Mouse (Mus musculus) hindbrain, embryonic 13.5 days (tissue): ENCODE measurements at regions not wholly inside any gene's neighbourhood (a gene's known extent, or its start where the extent isn't known, plus 50 kb on each side); places are given as distances from the start of the nearest gene placed in this dataset.
A peak's percentile ranks its signal among the peaks of the same experiment; 100 is the strongest.

ENCODE experiments used
- ATAC-seq: fragments of 200-750 bp; cut with Nextera tagmentation; 2 replicates; pipeline ENCODE4 v1.8.0; 2017; ENCODE audit warnings: moderate TSS enrichment; ENCODE audit not compliant: low FRiP score
- H3K27ac ChIP-seq: fragments of 300-500 bp; sonication (generic); 2 replicates; pipeline ENCODE4 v1.5.1; 2015; ENCODE audit warnings: inconsistent platforms, mild to moderate bottlenecking, moderate library complexity
- H3K27me3 ChIP-seq: fragments of 300-500 bp; sonication (generic); 2 replicates; pipeline ENCODE4 v1.6.1; 2015; ENCODE audit warnings: mild to moderate bottlenecking, inconsistent platforms
- H3K36me3 ChIP-seq: fragments of 300-500 bp; sonication (generic); 2 replicates; pipeline ENCODE4 v1.6.1; 2015; ENCODE audit warnings: mild to moderate bottlenecking, inconsistent platforms
- H3K4me1 ChIP-seq: fragments of 300-500 bp; sonication (generic); replicated peaks from 2 replicates; pipeline ENCODE4 v1.6.1; 2015; ENCODE audit warnings: inconsistent platforms
- H3K4me2 ChIP-seq: fragments of 300-500 bp; sonication (generic); 2 replicates; pipeline ENCODE4 v1.6.1; 2015; ENCODE audit warnings: inconsistent platforms, mild to moderate bottlenecking, moderate library complexity
- H3K4me3 ChIP-seq: fragments of 300-500 bp; sonication (generic); 2 replicates; pipeline ENCODE4 v1.5.1; 2015; ENCODE audit warnings: mild to moderate bottlenecking, inconsistent platforms
- H3K9ac ChIP-seq: fragments of 300-500 bp; sonication (generic); 2 replicates; pipeline ENCODE4 v1.6.1; 2015; ENCODE audit warnings: mild to moderate bottlenecking, inconsistent platforms
- H3K9me3 ChIP-seq: fragments of 300-500 bp; sonication (generic); 2 replicates; pipeline ENCODE4 v1.6.1; 2016; ENCODE audit warnings: inconsistent platforms
- WGBS: fragments of 180-500 bp; shearing (Covaris S2); methylation state at CpG from one replicate; pipeline ENCODE4 v1.1.7; 2015; 5-methylcytosine and 5-hydroxymethylcytosine counted together

- no peaks in the 10 kb centered on the region for H3K36me3 ChIP-seq
- 1% methylated on average over 30 of the region's 30 CpGs for WGBS
- peaks cover 22% of the 10 kb centered on the region for H3K4me1 ChIP-seq
- peak overlapping the region; percentile 22 for H3K4me3 ChIP-seq
- peak overlapping the region; percentile 53 for H3K4me2 ChIP-seq
- H3K9me3 ChIP-seq = no peaks in the 10 kb centered on the region
- peaks cover 7% of the 10 kb centered on the region; the same call in 1 of the 2 replicates for H3K27me3 ChIP-seq
- no peak overlapping the region for H3K27ac ChIP-seq
- peak overlapping the region; percentile 29; the same call in 1 of the 2 replicates for H3K9ac ChIP-seq
- ATAC-seq = peak; percentile 91
Observed at GRCm38 (mm10) chr7:70624727-70625642, 258.4 kb upstream of the Nr2f2 start.

- Histone ChIP-seq H3K27me3 (peaks cover 7% of the 10 kb centered on the region; the same call in 1 of the 2 replicates), H3K4me2 (peak overlapping the region; percentile 53), H3K9ac (no peak overlapping the region), H3K27ac (no peak overlapping the region), H3K4me1 (peaks cover 22% of the 10 kb centered on the region), H3K36me3 (no peaks in the 10 kb centered on the region), H3K4me3 (no peak overlapping the region), H3K9me3 (no peaks in the 10 kb centered on the region)
- ATAC-seq = no peak
- WGBS = 8% methylated on average over 16 of the region's 16 CpGs
Observed at GRCm38 (mm10) chr7:70624031-70624726, 257.6 kb upstream of the Nr2f2 start.

- 89% methylated on average over 7 of the region's 7 CpGs for WGBS
- no peak overlapping the region for H3K27ac ChIP-seq
Observed at GRCm38 (mm10) chr7:70619400-70619799, 252.9 kb upstream of the Nr2f2 start.

GRCm38 (mm10) chr7:70618270-70618669 is 251.7 kb upstream of the Nr2f2 start:
- WGBS = 33% methylated on average over 5 of the region's 5 CpGs
- Histone ChIP-seq H3K4me3 (no peak overlapping the region), H3K9me3 (no peaks in the 10 kb centered on the region), H3K27me3 (no peaks in the 10 kb centered on the region), H3K36me3 (no peaks in the 10 kb centered on the region), H3K9ac (no peak overlapping the region), H3K27ac (no peak overlapping the region), H3K4me2 (no peak overlapping the region), H3K4me1 (no peaks in the 10 kb centered on the region)
- ATAC-seq = no peak

More at GRCm38 (mm10) chr7:70619400-70619799, 252.9 kb upstream of the Nr2f2 start:
- no peak overlapping the region for H3K4me3 ChIP-seq
- no peak overlapping the region for H3K9ac ChIP-seq
- no peaks in the 10 kb centered on the region for H3K36me3 ChIP-seq
- no peaks in the 10 kb centered on the region for H3K27me3 ChIP-seq
- H3K9me3 ChIP-seq = no peaks in the 10 kb centered on the region
- H3K4me2 ChIP-seq = no peak overlapping the region
- no peak for ATAC-seq
- H3K4me1 ChIP-seq = peaks cover 5% of the 10 kb centered on the region

GRCm38 (mm10) chr7:70606511-70606910 is 240.0 kb upstream of the Nr2f2 start:
- Histone ChIP-seq H3K36me3 (no peaks in the 10 kb centered on the region), H3K27ac (no peak overlapping the region), H3K9ac (no peak overlapping the region), H3K9me3 (no peaks in the 10 kb centered on the region), H3K27me3 (no peaks in the 10 kb centered on the region), H3K4me2 (no peak overlapping the region), H3K4me3 (no peak overlapping the region), H3K4me1 (no peaks in the 10 kb centered on the region)
- ATAC-seq = no peak
- WGBS = 95% methylated on average over 7 of the region's 7 CpGs

- 91% methylated on average over 5 of the region's 5 CpGs for WGBS
Observed at GRCm38 (mm10) chr7:70604471-70605174, 238.1 kb upstream of the Nr2f2 start.

GRCm38 (mm10) chr7:70593027-70593426 is 226.5 kb upstream of the Nr2f2 start:
- Histone ChIP-seq H3K9me3 (no peaks in the 10 kb centered on the region), H3K27me3 (0 out of 2 replicates have a peak, but pooled peaks cover 12% of the 10 kb centered on the region), H3K9ac (no peak overlapping the region), H3K4me3 (no peak overlapping the region), H3K36me3 (no peaks in the 10 kb centered on the region), H3K4me1 (0 out of 2 replicates have a peak, but pooled peaks cover 5% of the 10 kb centered on the region), H3K4me2 (no peak overlapping the region), H3K27ac (no peak overlapping the region)
- 92% methylated on average over 6 of the region's 6 CpGs for WGBS
- ATAC-seq = no peak

More at GRCm38 (mm10) chr7:70604471-70605174, 238.1 kb upstream of the Nr2f2 start:
- no peaks in the 10 kb centered on the region for H3K9me3 ChIP-seq
- H3K27ac ChIP-seq = no peak overlapping the region
- H3K27me3 ChIP-seq = no peaks in the 10 kb centered on the region
- H3K4me3 ChIP-seq = no peak overlapping the region
- no peak for ATAC-seq
- H3K36me3 ChIP-seq = no peaks in the 10 kb centered on the region
- H3K9ac ChIP-seq = no peak overlapping the region
- H3K4me2 ChIP-seq = no peak overlapping the region
- H3K4me1 ChIP-seq = no peaks in the 10 kb centered on the region

GRCm38 (mm10) chr7:70591361-70592256 is 225.1 kb upstream of the Nr2f2 start:
- Histone ChIP-seq H3K4me1 (0 out of 2 replicates have a peak, but pooled peaks cover 5% of the 10 kb centered on the region), H3K9me3 (no peaks in the 10 kb centered on the region), H3K27me3 (0 out of 2 replicates have a peak, but pooled peaks cover 12% of the 10 kb centered on the region), H3K9ac (no peak overlapping the region), H3K27ac (no peak overlapping the region), H3K36me3 (no peaks in the 10 kb centered on the region), H3K4me2 (no peak overlapping the region), H3K4me3 (no peak overlapping the region)
- 21% methylated on average over 13 of the region's 13 CpGs for WGBS
- no peak for ATAC-seq

- H3K36me3 ChIP-seq = no peaks in the 10 kb centered on the region
- 51% methylated on average over 5 of the region's 5 CpGs for WGBS
- H3K4me3 ChIP-seq = no peak overlapping the region
- ATAC-seq = no peak
- H3K9me3 ChIP-seq = no peaks in the 10 kb centered on the region
- 0 out of 2 replicates have a peak, but pooled peaks cover 5% of the 10 kb centered on the region for H3K4me1 ChIP-seq
- H3K27me3 ChIP-seq = 0 out of 2 replicates have a peak, but pooled peaks cover 12% of the 10 kb centered on the region
- no peak overlapping the region for H3K9ac ChIP-seq
- no peak overlapping the region for H3K27ac ChIP-seq
- no peak overlapping the region for H3K4me2 ChIP-seq
Observed at GRCm38 (mm10) chr7:70589713-70590112, 223.2 kb upstream of the Nr2f2 start.

- Histone ChIP-seq H3K9me3 (no peaks in the 10 kb centered on the region), H3K4me3 (no peak overlapping the region), H3K27me3 (peaks cover 12% of the 10 kb centered on the region; the same call in 1 of the 2 replicates), H3K27ac (no peak overlapping the region), H3K4me1 (0 out of 2 replicates have a peak, but pooled peaks cover 5% of the 10 kb centered on the region), H3K4me2 (no peak overlapping the region), H3K9ac (no peak overlapping the region), H3K36me3 (no peaks in the 10 kb centered on the region)
- WGBS = 90% methylated on average over 1 of the region's 1 CpGs
- ATAC-seq = no peak
Observed at GRCm38 (mm10) chr7:70588061-70588460, 221.5 kb upstream of the Nr2f2 start.

- no peaks in the 10 kb centered on the region for H3K9me3 ChIP-seq
- no peaks in the 10 kb centered on the region for H3K36me3 ChIP-seq
- no peak overlapping the region for H3K4me3 ChIP-seq
- ATAC-seq = no peak
- no peak overlapping the region for H3K4me2 ChIP-seq
- WGBS = 80% methylated on average over 13 of the region's 13 CpGs
- H3K4me1 ChIP-seq = peaks cover 7% of the 10 kb centered on the region; the same call in 1 of the 2 replicates
- H3K27me3 ChIP-seq = peaks cover 2% of the 10 kb centered on the region; the same call in 1 of the 2 replicates
- no peak overlapping the region for H3K27ac ChIP-seq
- H3K9ac ChIP-seq = no peak overlapping the region
Observed at GRCm38 (mm10) chr7:70584480-70584879, 217.9 kb upstream of the Nr2f2 start.
